Mouse (Mus musculus) forebrain, embryonic 10.5 days (tissue): ENCODE data around the gene Klhdc10. TPM values are rescaled to one million over a fixed set of nuclear protein-coding genes. Genes with fewer than 3 reads are reported as not detected.

ENCODE experiments used
- DNase-seq: peaks from one replicate; pipeline ENCODE4 v3.0.0-alpha.2; 2017; ENCODE audit warnings: low spot score; ENCODE audit errors: extremely low spot score
- H3K27ac ChIP-seq: fragments of 300-500 bp; sonication (generic); 2 replicates; pipeline ENCODE4 v1.5.1; 2016; ENCODE audit warnings: mild to moderate bottlenecking
- H3K27me3 ChIP-seq: fragments of 300-500 bp; sonication (generic); 2 replicates; pipeline ENCODE4 v1.6.1; 2016; ENCODE audit warnings: mild to moderate bottlenecking; ENCODE audit not compliant: poor library complexity, severe bottlenecking
- H3K36me3 ChIP-seq: fragments of 300-500 bp; sonication (generic); replicated peaks from 2 replicates; pipeline ENCODE4 v1.6.1; 2016; ENCODE audit warnings: mild to moderate bottlenecking, moderate library complexity
- H3K4me1 ChIP-seq: fragments of 300-500 bp; sonication (generic); 2 replicates; pipeline ENCODE4 v1.6.1; 2016
- H3K4me3 ChIP-seq: fragments of 300-500 bp; sonication (generic); 2 replicates; pipeline ENCODE4 v1.5.1; 2016; ENCODE audit warnings: mild to moderate bottlenecking, moderate library complexity
- H3K9me3 ChIP-seq: fragments of 300-500 bp; sonication (generic); 2 replicates; pipeline ENCODE4 v1.6.1; 2016; ENCODE audit warnings: mild to moderate bottlenecking, moderate library complexity
- WGBS: fragments of 180-500 bp; shearing (Covaris S2); methylation state at CpG from one replicate; pipeline ENCODE4 v1.1.7; 2016; 5-methylcytosine and 5-hydroxymethylcytosine counted together
- polyA plus RNA-seq: library from polyadenylated mRNA; unstranded; fragments of >200 nt; fragmentation: Nextera tagmentation; extraction: Ambion mirVana; gene quantifications from 2 replicates; pipeline ENCODE4 v1.2.1, GENCODE M21; 2016

Gene Klhdc10
- polyA plus RNA-seq, 1 experiment from 2014 or later: 27.5 TPM

DNA sequence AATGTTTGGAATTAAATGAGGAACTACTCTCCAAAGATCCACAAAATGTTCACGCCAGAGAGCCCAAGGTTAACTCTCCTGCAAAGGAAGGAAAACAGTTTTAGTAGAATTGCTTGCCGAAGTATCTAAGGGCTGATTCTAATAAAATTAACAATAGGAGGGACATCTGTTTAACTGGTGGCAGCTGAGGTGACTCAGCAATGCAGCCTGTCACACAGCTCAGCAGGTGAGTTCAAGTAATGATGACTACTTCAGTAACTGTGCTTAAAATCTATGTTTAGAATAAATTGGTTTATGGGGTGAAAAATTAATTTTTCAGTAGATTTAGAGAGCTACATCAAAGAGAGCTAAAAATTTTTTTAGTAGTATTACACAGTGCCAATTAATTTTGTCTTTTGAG lies 81.2 kb downstream of the Klhdc10 start:
- no peaks in the 10 kb centered on the region for H3K9me3 ChIP-seq
- H3K27me3 ChIP-seq: no peaks in the 10 kb centered on the region
- no peak overlapping the region for H3K27ac ChIP-seq
- WGBS: 87% methylated on average over 2 of the region's 2 CpGs
- peaks cover 100% of the 10 kb centered on the region for H3K36me3 ChIP-seq
- no peak for DNase-seq
- H3K4me3 ChIP-seq: no peak overlapping the region
- H3K4me1 ChIP-seq: 0 out of 2 replicates have a peak, but pooled peaks cover 4% of the 10 kb centered on the region

GRCm38 (mm10) chr6:30486504-30486903 lies 84.8 kb downstream of the Klhdc10 start:
- H3K36me3 ChIP-seq: peaks cover 100% of the 10 kb centered on the region
- H3K9me3 ChIP-seq: 0 out of 2 replicates have a peak, but pooled peaks cover 2% of the 10 kb centered on the region
- no peak overlapping the region for H3K4me3 ChIP-seq
- H3K27ac ChIP-seq: no peak overlapping the region
- no peak for DNase-seq
- no peaks in the 10 kb centered on the region for H3K4me1 ChIP-seq
- 93% methylated on average over 6 of the region's 6 CpGs for WGBS
- no peaks in the 10 kb centered on the region for H3K27me3 ChIP-seq

DNA sequence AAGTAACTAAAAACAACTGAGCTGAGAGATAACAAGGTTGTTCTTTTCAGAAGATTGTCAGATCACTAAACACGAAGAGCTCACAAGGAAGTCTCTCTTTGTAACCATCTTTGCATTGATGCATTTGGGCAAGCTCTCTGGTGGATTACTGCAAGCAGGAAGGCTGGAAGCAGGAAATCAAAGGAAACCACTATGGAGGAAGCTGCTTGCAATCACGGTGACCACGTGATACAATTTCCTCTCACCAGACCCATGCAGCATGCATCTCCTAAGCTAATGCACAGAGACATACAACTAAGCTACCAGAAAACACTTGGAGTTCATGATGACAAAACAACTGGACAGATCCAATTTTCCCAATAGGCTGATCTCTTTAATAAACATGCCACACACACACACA lies 97.4 kb downstream of the Klhdc10 start:
- no peaks in the 10 kb centered on the region for H3K9me3 ChIP-seq
- no peaks in the 10 kb centered on the region for H3K27me3 ChIP-seq
- peaks cover 6% of the 10 kb centered on the region; the same call in 1 of the 2 replicates for H3K4me1 ChIP-seq
- DNase-seq: no peak
- WGBS: 82% methylated on average over 3 of the region's 3 CpGs
- peaks cover 96% of the 10 kb centered on the region for H3K36me3 ChIP-seq
- H3K27ac ChIP-seq: no peak overlapping the region
- no peak overlapping the region for H3K4me3 ChIP-seq

Other genes starting within 250 kb of the Klhdc10 start
- 28.3 and 31.2 TPM in 2 replicates for gene Ube2h, start 97.3 kb upstream of the Klhdc10 start, polyA plus RNA-seq
- 82.8 and 86.1 TPM in 2 replicates for gene Zc3hc1, start 10.8 kb upstream of the Klhdc10 start, polyA plus RNA-seq
- 54.3 and 56.6 TPM in 2 replicates for gene Tmem209, start 107.9 kb downstream of the Klhdc10 start, polyA plus RNA-seq
- gene Ssmem1, start 108.0 kb downstream of the Klhdc10 start, polyA plus RNA-seq: 0.16 and 0.34 TPM in 2 replicates
- gene Cpa2, start 139.7 kb downstream of the Klhdc10 start, polyA plus RNA-seq: 11.9 and 15.6 TPM in 2 replicates
- 2.9 and 3.4 TPM in 2 replicates for gene Cpa4, start 166.5 kb downstream of the Klhdc10 start, polyA plus RNA-seq
- gene Cpa5, start 209.1 kb downstream of the Klhdc10 start, polyA plus RNA-seq: 0.51 and 0.84 TPM in 2 replicates
- gene Cpa1, start 237.3 kb downstream of the Klhdc10 start, polyA plus RNA-seq: 0.21 TPM in 1 of 2 replicates, not detected in the other